Mouse (Mus musculus) lung, embryonic 15.5 days (tissue): ENCODE results near the gene Chd2. TPM values are rescaled to one million over a fixed set of nuclear protein-coding genes. Genes with fewer than 3 reads are reported as not detected.

Experiments
- ATAC-seq: fragments of 200-750 bp; cut with Nextera tagmentation; 2 replicates; pipeline ENCODE4 v1.8.0; 2017; ENCODE audit warnings: moderate number of reproducible peaks, borderline replicate concordance; ENCODE audit not compliant: low FRiP score, low TSS enrichment; ENCODE audit errors: extremely low read depth
- H3K27ac ChIP-seq: fragments of 300-500 bp; sonication (generic); 2 replicates; pipeline ENCODE4 v1.5.1; 2015; ENCODE audit warnings: moderate library complexity, mild to moderate bottlenecking, inconsistent platforms
- H3K27me3 ChIP-seq: fragments of 300-500 bp; sonication (generic); 2 replicates; pipeline ENCODE4 v1.6.1; 2015; ENCODE audit warnings: inconsistent platforms
- H3K36me3 ChIP-seq: fragments of 300-500 bp; sonication (generic); 2 replicates; pipeline ENCODE4 v1.6.1; 2015; ENCODE audit warnings: inconsistent platforms
- H3K4me1 ChIP-seq: fragments of 300-500 bp; sonication (generic); 2 replicates; pipeline ENCODE4 v1.6.1; 2015; ENCODE audit warnings: inconsistent platforms
- H3K4me2 ChIP-seq: fragments of 300-500 bp; sonication (generic); 2 replicates; pipeline ENCODE4 v1.6.1; 2015; ENCODE audit warnings: inconsistent platforms, mild to moderate bottlenecking, moderate library complexity
- H3K4me3 ChIP-seq: fragments of 300-500 bp; sonication (generic); 2 replicates; pipeline ENCODE4 v1.5.1; 2015; ENCODE audit warnings: mild to moderate bottlenecking, inconsistent platforms
- H3K9ac ChIP-seq: fragments of 300-500 bp; sonication (generic); 2 replicates; pipeline ENCODE4 v1.6.1; 2015; ENCODE audit warnings: inconsistent platforms
- H3K9me3 ChIP-seq: fragments of 300-500 bp; sonication (generic); 2 replicates; pipeline ENCODE4 v1.6.1; 2016; ENCODE audit warnings: inconsistent platforms
- WGBS: fragments of 180-500 bp; shearing (Covaris S2); methylation state at CpG from one replicate; pipeline ENCODE4 v1.1.7; 2015; 5-methylcytosine and 5-hydroxymethylcytosine counted together
- polyA plus RNA-seq: library from polyadenylated mRNA; unstranded; fragments of >200 nt; fragmentation: Nextera tagmentation; extraction: Ambion mirVana; gene quantifications from 2 replicates; pipeline ENCODE4 v1.2.1, GENCODE M21; 2015

The Chd2 gene
- polyA plus RNA-seq, 1 experiment from 2014 or later = 59.0 TPM

DNA sequence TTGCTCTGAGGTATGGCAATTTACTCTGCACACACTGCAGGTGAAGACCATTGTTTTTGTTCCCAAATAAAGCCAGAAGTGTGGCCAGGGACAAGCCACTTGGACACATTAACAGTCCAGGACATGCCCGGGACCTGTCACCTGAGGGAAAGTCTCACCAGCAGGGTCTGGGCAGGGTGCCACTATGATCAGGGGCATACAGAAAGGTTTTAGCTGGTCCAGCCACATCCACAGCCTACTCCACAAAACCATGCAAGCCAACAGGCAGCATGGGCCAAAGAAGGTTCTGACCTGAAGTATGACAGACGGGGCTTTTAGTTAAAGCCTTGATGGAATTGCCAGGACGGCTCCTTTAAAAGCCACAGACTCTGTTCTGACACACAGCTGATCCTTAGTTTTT is 116.9 kb downstream of the Chd2 start:
- H3K4me3 ChIP-seq = no peak overlapping the region
- peaks cover 30% of the 10 kb centered on the region for H3K36me3 ChIP-seq
- 55% methylated on average over 3 of the region's 3 CpGs for WGBS
- H3K9me3 ChIP-seq = no peaks in the 10 kb centered on the region
- H3K4me2 ChIP-seq = no peak overlapping the region
- H3K9ac ChIP-seq = no peak overlapping the region
- ATAC-seq = no peak
- H3K27me3 ChIP-seq = no peaks in the 10 kb centered on the region
- H3K4me1 ChIP-seq = peaks cover 30% of the 10 kb centered on the region
- H3K27ac ChIP-seq = no peak overlapping the region

GRCm38 (mm10) chr7:73424243-73424642 is 117.4 kb downstream of the Chd2 start:
- Histone ChIP-seq H3K4me3 (no peak overlapping the region), H3K9me3 (no peaks in the 10 kb centered on the region), H3K27me3 (no peaks in the 10 kb centered on the region), H3K4me2 (no peak overlapping the region), H3K9ac (no peak overlapping the region), H3K36me3 (peaks cover 25% of the 10 kb centered on the region), H3K4me1 (peaks cover 32% of the 10 kb centered on the region), H3K27ac (peak overlapping the region; percentile 47)
- ATAC-seq = no peak
- 53% methylated on average over 3 of the region's 3 CpGs for WGBS

DNA sequence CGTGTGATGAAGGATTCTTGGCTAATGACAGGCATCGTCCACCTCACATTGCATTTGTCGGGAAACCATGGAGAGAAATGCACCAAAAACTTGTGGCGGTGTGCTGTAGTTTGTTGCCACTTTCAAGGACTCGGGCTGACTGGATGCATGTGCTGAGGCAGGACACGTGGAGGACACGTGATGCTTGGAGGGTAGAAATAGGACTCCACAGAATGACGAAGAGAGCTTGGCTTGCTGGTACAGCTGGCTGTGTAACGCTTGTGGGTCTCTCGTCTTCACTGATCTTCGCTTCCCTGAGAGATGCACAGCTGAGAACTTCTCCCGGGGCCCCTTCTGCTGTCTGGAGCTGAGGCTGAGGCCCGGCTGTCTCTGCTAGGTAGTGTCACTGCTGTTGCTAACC is 118.4 kb downstream of the Chd2 start:
- no peaks in the 10 kb centered on the region for H3K9me3 ChIP-seq
- no peak for ATAC-seq
- 53% methylated on average over 13 of the region's 13 CpGs for WGBS

DNA sequence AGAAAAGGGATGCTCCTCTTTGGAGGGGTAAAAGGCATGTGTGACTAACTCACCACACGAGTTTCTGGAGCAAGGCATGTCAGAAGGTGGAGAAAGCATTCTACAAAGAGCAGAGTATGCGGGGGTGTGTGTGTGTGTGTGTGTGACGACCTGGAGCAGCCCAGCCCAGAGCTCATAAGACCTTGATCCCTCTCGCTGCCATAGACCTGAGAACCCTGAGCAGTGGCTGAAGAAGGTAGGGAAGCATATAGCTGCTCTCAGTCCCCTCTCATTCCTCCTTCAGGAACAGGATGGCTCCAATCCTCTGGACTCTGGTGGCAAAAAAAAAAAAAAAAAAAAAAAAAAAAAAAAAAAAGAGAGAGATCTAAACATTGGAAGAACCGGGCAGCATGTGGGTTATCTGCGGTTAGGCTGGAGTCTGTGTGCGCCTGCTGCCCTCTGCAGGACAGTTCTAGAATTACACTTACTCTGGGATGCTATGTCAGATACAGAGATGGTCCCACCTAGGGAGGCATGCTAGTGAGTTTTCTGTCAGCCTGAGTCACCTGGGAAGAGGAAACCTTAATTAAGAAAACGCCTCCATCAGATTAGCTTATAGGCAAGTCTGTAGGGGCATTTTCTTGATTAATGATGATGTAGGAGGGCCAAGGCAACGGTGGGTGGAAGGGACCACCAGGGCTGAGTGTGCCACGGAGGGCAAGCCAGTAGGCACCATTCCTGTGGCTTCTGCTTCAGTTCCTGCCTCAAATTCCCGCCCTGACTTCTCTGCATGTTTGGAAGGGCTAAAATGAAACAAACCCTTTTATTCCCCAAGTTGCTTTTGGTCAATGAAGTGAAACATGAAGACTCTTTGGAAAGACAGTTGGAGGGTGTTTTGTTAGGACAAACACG is 119.2 kb downstream of the Chd2 start:
- Histone ChIP-seq H3K27ac (0 out of 2 replicates have a peak overlapping the region, but pooled peaks have one; percentile 50), H3K9me3 (no peaks in the 10 kb centered on the region), H3K4me2 (no peak overlapping the region), H3K36me3 (peaks cover 20% of the 10 kb centered on the region), H3K4me3 (no peak overlapping the region), H3K9ac (no peak overlapping the region), H3K27me3 (no peaks in the 10 kb centered on the region), H3K4me1 (peaks cover 35% of the 10 kb centered on the region)
- 25% methylated on average over 12 of the region's 12 CpGs for WGBS
- ATAC-seq = peak; percentile 43; the same call in 1 of the 2 replicates

More for the DNA sequence above, 118.4 kb downstream of the Chd2 start:
- Histone ChIP-seq H3K27me3 (no peaks in the 10 kb centered on the region), H3K4me1 (peaks cover 35% of the 10 kb centered on the region), H3K4me2 (no peak overlapping the region), H3K9ac (no peak overlapping the region), H3K27ac (no peak overlapping the region), H3K36me3 (peaks cover 20% of the 10 kb centered on the region), H3K4me3 (no peak overlapping the region)

DNA sequence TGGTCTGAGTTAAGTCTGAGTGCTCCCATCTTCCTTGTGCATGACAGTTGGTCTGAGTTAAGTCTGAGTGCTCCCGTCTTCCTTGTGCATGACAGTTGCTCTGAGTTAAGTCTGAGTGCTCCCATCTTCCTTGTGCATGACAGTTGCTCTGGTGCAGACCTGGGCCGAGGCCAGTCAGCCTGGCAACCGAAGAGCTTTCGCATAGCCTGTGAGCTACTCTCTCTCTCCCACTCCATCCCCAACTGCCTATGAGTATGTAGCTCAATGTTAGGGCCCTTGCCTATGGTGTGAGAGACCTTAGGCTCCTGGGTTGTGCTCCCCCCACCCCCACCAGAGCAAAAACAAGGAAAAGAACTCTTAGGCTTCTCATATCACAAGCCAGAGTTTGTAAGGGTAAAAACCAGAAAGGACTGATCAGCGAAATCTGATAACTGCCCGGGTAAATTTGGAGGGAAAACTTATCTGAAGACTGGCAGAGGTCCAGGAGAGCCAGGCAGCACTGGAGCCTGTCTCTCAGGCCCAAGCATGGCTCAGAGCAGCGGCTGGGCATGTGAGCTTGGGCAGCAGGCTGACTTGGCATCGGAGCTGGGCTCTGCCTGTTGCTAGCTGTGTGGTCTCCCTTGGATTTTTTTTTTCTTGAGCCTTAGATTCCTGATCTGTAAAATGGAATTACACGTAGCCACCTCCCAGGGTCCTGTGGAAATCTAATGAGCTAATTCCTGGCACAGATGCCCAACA is 120.2 kb downstream of the Chd2 start:
- Histone ChIP-seq H3K9ac (no peak overlapping the region), H3K27ac (peak overlapping the region; percentile 50; the same call in 1 of the 2 replicates), H3K9me3 (no peaks in the 10 kb centered on the region), H3K4me3 (no peak overlapping the region), H3K27me3 (no peaks in the 10 kb centered on the region), H3K4me2 (no peak overlapping the region), H3K4me1 (peaks cover 35% of the 10 kb centered on the region), H3K36me3 (peaks cover 15% of the 10 kb centered on the region; the same call in 1 of the 2 replicates)
- no peak for ATAC-seq
- 43% methylated on average over 9 of the region's 9 CpGs for WGBS

GRCm38 (mm10) chr7:73420827-73421226 is 120.8 kb downstream of the Chd2 start:
- ATAC-seq = no peak
- no peak overlapping the region; the same call in 1 of the 2 replicates for H3K27ac ChIP-seq
- peaks cover 20% of the 10 kb centered on the region; the same call in 1 of the 2 replicates for H3K36me3 ChIP-seq
- no peak overlapping the region for H3K9ac ChIP-seq
- H3K4me2 ChIP-seq = no peak overlapping the region
- no peaks in the 10 kb centered on the region for H3K27me3 ChIP-seq
- H3K9me3 ChIP-seq = no peaks in the 10 kb centered on the region
- 55% methylated on average over 5 of the region's 5 CpGs for WGBS
- no peak overlapping the region for H3K4me3 ChIP-seq
- peaks cover 35% of the 10 kb centered on the region for H3K4me1 ChIP-seq

DNA sequence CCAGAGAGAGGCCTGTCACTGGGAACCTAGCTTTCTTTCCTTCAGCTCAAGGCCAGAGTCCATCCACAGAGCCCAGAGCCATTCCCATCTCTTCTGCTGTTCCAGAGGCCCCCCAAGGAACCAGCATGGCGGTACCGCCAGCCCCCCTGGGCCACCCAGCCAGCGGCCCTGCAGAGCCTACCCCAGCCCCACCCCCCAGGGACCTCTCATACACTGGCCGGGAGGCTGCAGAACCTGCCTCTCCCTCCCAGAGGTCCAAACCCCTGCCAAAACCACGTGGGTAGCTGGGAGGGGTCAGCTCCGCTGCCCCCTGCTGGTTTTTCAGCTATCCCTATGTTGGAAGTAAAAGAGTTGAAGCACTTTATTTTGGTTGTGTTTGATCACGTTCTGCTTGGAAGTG is 122.3 kb downstream of the Chd2 start:
- H3K9ac ChIP-seq = no peak overlapping the region
- H3K4me2 ChIP-seq = no peak overlapping the region
- H3K4me3 ChIP-seq = no peak overlapping the region
- WGBS = 40% methylated on average over 7 of the region's 7 CpGs
- ATAC-seq = peak; percentile 17; the same call in 1 of the 2 replicates
- H3K27ac ChIP-seq = no peak overlapping the region
- H3K27me3 ChIP-seq = no peaks in the 10 kb centered on the region
- H3K36me3 ChIP-seq = peaks cover 26% of the 10 kb centered on the region; the same call in 1 of the 2 replicates
- peaks cover 32% of the 10 kb centered on the region for H3K4me1 ChIP-seq
- no peaks in the 10 kb centered on the region for H3K9me3 ChIP-seq

- H3K4me1 ChIP-seq = peaks cover 18% of the 10 kb centered on the region
- no peaks in the 10 kb centered on the region for H3K27me3 ChIP-seq
- no peaks in the 10 kb centered on the region for H3K9me3 ChIP-seq
- no peak for ATAC-seq
- 56% methylated on average over 14 of the region's 14 CpGs for WGBS
- H3K4me3 ChIP-seq = no peak overlapping the region
- H3K9ac ChIP-seq = no peak overlapping the region
- no peak overlapping the region for H3K4me2 ChIP-seq
- peaks cover 44% of the 10 kb centered on the region; the same call in 1 of the 2 replicates for H3K36me3 ChIP-seq
- no peak overlapping the region for H3K27ac ChIP-seq
These were observed 127.4 kb downstream of the Chd2 start for GRCm38 (mm10) chr7:73414192-73414591.

DNA sequence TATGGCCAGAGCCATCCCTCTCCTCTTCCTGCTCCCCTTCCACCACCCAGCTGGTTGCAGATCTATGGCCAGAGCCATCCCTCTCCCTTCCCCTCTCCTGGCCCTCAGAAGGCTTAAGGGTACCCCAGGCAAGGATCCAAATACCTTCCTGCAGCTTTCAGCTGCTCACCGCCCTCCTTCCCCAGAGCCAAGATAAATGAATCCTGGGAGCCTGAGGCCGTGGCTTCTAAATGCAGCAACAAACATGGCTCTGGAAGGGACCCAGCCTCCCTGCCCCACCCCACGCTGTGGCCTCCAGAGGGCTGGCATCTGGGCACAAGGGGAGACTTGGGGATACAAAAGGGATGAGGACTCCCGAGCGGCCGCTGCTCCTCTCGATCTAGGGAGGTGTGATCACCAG is 129.2 kb downstream of the Chd2 start:
- no peak overlapping the region for H3K9ac ChIP-seq
- ATAC-seq = no peak
- H3K27me3 ChIP-seq = no peaks in the 10 kb centered on the region
- no peak overlapping the region for H3K4me2 ChIP-seq
- 62% methylated on average over 7 of the region's 7 CpGs for WGBS
- no peak overlapping the region for H3K4me3 ChIP-seq
- no peaks in the 10 kb centered on the region for H3K9me3 ChIP-seq
- H3K36me3 ChIP-seq = peaks cover 32% of the 10 kb centered on the region
- peaks cover 17% of the 10 kb centered on the region; the same call in 1 of the 2 replicates for H3K4me1 ChIP-seq
- no peak overlapping the region; the same call in 1 of the 2 replicates for H3K27ac ChIP-seq

GRCm38 (mm10) chr7:73411986-73412385 is 129.6 kb downstream of the Chd2 start:
- H3K4me3 ChIP-seq = no peak overlapping the region
- H3K27ac ChIP-seq = no peak overlapping the region
- no peak overlapping the region for H3K9ac ChIP-seq
- H3K36me3 ChIP-seq = peaks cover 32% of the 10 kb centered on the region
- WGBS = 77% methylated on average over 4 of the region's 4 CpGs
- H3K27me3 ChIP-seq = no peaks in the 10 kb centered on the region
- no peak for ATAC-seq
- H3K4me2 ChIP-seq = no peak overlapping the region
- peaks cover 17% of the 10 kb centered on the region; the same call in 1 of the 2 replicates for H3K4me1 ChIP-seq
- no peaks in the 10 kb centered on the region for H3K9me3 ChIP-seq

GRCm38 (mm10) chr7:73411523-73411922 is 130.1 kb downstream of the Chd2 start:
- no peaks in the 10 kb centered on the region for H3K9me3 ChIP-seq
- no peak for ATAC-seq

More at GRCm38 (mm10) chr7:73411523-73411922, 130.1 kb downstream of the Chd2 start:
- no peak overlapping the region for H3K27ac ChIP-seq
- H3K27me3 ChIP-seq = no peaks in the 10 kb centered on the region
- peaks cover 36% of the 10 kb centered on the region for H3K36me3 ChIP-seq
- WGBS = 58% methylated on average over 7 of the region's 7 CpGs
- H3K4me1 ChIP-seq = peaks cover 17% of the 10 kb centered on the region; the same call in 1 of the 2 replicates
- no peak overlapping the region for H3K9ac ChIP-seq
- H3K4me2 ChIP-seq = no peak overlapping the region
- no peak overlapping the region for H3K4me3 ChIP-seq
